Mouse (Mus musculus) MEL (cell line): Measurements from ENCODE around the gene Erich6.

Experiments used
- CTCF ChIP-seq, 3 experiments: IDR thresholded peaks in 2 of 3; conservative IDR thresholded peaks in 1 of 3; 2 replicates each; pipeline ENCODE4 v1.5.1; 2011 to 2012; ENCODE audit warnings: low read length in 3 of 3, low read depth in 2 of 3, mild to moderate bottlenecking in 2 of 3, improper control_type of control experiment in 1 of 3, inconsistent platforms in 1 of 3, mixed read lengths in 1 of 3, moderate library complexity in 1 of 3; ENCODE audit not compliant: control insufficient read depth in 1 of 3, insufficient read depth in 1 of 3, poor library complexity in 1 of 3, severe bottlenecking in 1 of 3
- EP300 ChIP-seq, 2 experiments: IDR thresholded peaks; 2 replicates each; pipeline ENCODE4 v1.6.1; 2011; ENCODE audit warnings: improper control_type of control experiment in 2 of 2, low read length in 2 of 2, low read depth in 1 of 2, mild to moderate bottlenecking in 1 of 2
- ETS1 ChIP-seq: IDR thresholded peaks from 2 replicates; pipeline ENCODE4 v1.6.1; 2012; ENCODE audit warnings: low read depth, mild to moderate bottlenecking, inconsistent platforms, low read length, improper control_type of control experiment, moderate library complexity
- GATA1 ChIP-seq: IDR thresholded peaks from 2 replicates; pipeline ENCODE4 v1.6.1; 2011; ENCODE audit warnings: low read depth, low read length, improper control_type of control experiment
- POLR2A ChIP-seq, 2 experiments: IDR thresholded peaks; 2 replicates each; pipeline ENCODE4 v1.6.1; 2011 to 2012; ENCODE audit warnings: low read length in 2 of 2, mild to moderate bottlenecking in 2 of 2, control low read depth in 1 of 2, improper control_type of control experiment in 1 of 2, low read depth in 1 of 2, moderate library complexity in 1 of 2; ENCODE audit not compliant: control insufficient read depth in 1 of 2, insufficient read depth in 1 of 2, poor library complexity in 1 of 2
- RCOR1 ChIP-seq: IDR thresholded peaks from 2 replicates; pipeline ENCODE4 v1.6.1; 2012; ENCODE audit warnings: low read depth, mild to moderate bottlenecking, inconsistent platforms, low read length, improper control_type of control experiment
- TCF12 ChIP-seq: IDR thresholded peaks from 2 replicates; pipeline ENCODE4 v1.6.1; 2014; ENCODE audit warnings: low read depth, mild to moderate bottlenecking, inconsistent platforms, low read length, improper control_type of control experiment, moderate library complexity
- USF1 ChIP-seq: IDR thresholded peaks from 2 replicates; pipeline ENCODE4 v1.6.1; 2014; ENCODE audit warnings: low read depth, mild to moderate bottlenecking, inconsistent platforms, low read length, improper control_type of control experiment, moderate library complexity
- ZNF384 ChIP-seq: IDR thresholded peaks from 2 replicates; pipeline ENCODE4 v1.6.1; 2012; ENCODE audit warnings: low read depth, mild to moderate bottlenecking, inconsistent platforms, low read length, improper control_type of control experiment

- no peak for TF ChIP-seq POLR2A (IDR thresholded peaks at IDR 0.05; ENCODE audit: control insufficient read depth in 1 of 2, insufficient read depth in 1 of 2, low read depth in 1 of 2, low read length in 2 of 2, poor library complexity in 1 of 2)
- no peak for TF ChIP-seq CTCF (IDR thresholded peaks at IDR 0.05 in 2 of 3, conservative IDR thresholded peaks at IDR 0.05 in 1 of 3; ENCODE audit: control insufficient read depth in 1 of 3, insufficient read depth in 1 of 3, low read depth in 2 of 3, low read length in 3 of 3, poor library complexity in 1 of 3, severe bottlenecking in 1 of 3)
- no peak for TF ChIP-seq ETS1
- no peak for TF ChIP-seq EP300 (IDR thresholded peaks at IDR 0.05; ENCODE audit: low read depth in 1 of 2, low read length in 2 of 2)
- no peak for TF ChIP-seq TCF12
- TF ChIP-seq GATA1: no peak
- TF ChIP-seq RCOR1: no peak
- no peak for TF ChIP-seq ZNF384
- TF ChIP-seq USF1: no peak
Measured at GRCm38 (mm10) chr3:58672481-58673183, 35.6 kb upstream of the Erich6 start.
